Mouse (Mus musculus): Measurements from ENCODE around the gene Gm4340. TPM values are rescaled to one million over a fixed set of nuclear protein-coding genes. Genes with fewer than 3 reads are reported as not detected.
"Not testable (repeated sequence)": the region's sequence is repeated elsewhere in the genome, so short reads cannot be mapped to it uniquely, and the experiment has no call there.

Gm4340 gene
- polyA plus RNA-seq (2015; fragmentation: Nextera tagmentation; extraction: Ambion mirVana): not detected in 2 replicates

- not testable (repeated sequence) for H3K4me1 ChIP-seq; H3K36me3 ChIP-seq; H3K27ac ChIP-seq; H3K4me3 ChIP-seq; H3K9me3 ChIP-seq; H3K9ac ChIP-seq; H3K27me3 ChIP-seq; H3K4me2 ChIP-seq; ATAC-seq (ENCODE audit: insufficient number of reproducible peaks, insufficient read depth, low FRiP score, low TSS enrichment, low read depth)
- no CpG with 5 or more reads among the region's 3 CpGs for WGBS
Observed at GRCm38 (mm10) chr10:104193742-104194141, at the start of gene Gm4340. Gm4340 (plus strand) TSS chr10:104194042.

- not testable (repeated sequence) for H3K9ac ChIP-seq; H3K36me3 ChIP-seq; H3K27me3 ChIP-seq; H3K9me3 ChIP-seq; H3K27ac ChIP-seq; H3K4me3 ChIP-seq; H3K4me2 ChIP-seq; ATAC-seq (ENCODE audit: insufficient number of reproducible peaks, insufficient read depth, low FRiP score, low TSS enrichment, low read depth); H3K4me1 ChIP-seq
- no CpG with 5 or more reads among the region's 3 CpGs for WGBS
Observed at GRCm38 (mm10) chr10:104151197-104151596, 42.6 kb upstream of the Gm4340 start, which contains the start of gene Gm6763. Gm6763 (plus strand) TSS chr10:104151497.

- not testable (repeated sequence) for H3K4me1 ChIP-seq; H3K27ac ChIP-seq; H3K4me3 ChIP-seq; H3K27me3 ChIP-seq; ATAC-seq (ENCODE audit: insufficient number of reproducible peaks, insufficient read depth, low FRiP score, low TSS enrichment, low read depth); H3K36me3 ChIP-seq; H3K9ac ChIP-seq; H3K4me2 ChIP-seq; H3K9me3 ChIP-seq
- WGBS: no CpG with 5 or more reads among the region's 3 CpGs
Observed at GRCm38 (mm10) chr10:104159706-104160105, 34.1 kb upstream of the Gm4340 start, which contains the start of gene Gm8764. Gm8764 (plus strand) TSS chr10:104160006.

GRCm38 (mm10) chr10:104168215-104168614, 25.6 kb upstream of the Gm4340 start, which contains the start of gene Gm21304:
Gm21304 (plus strand) TSS chr10:104168515.
- ATAC-seq (ENCODE audit: insufficient number of reproducible peaks, insufficient read depth, low FRiP score, low TSS enrichment, low read depth); H3K4me1 ChIP-seq: not testable (repeated sequence)
- no CpG with 5 or more reads among the region's 3 CpGs for WGBS

GRCm38 (mm10) chr10:104176724-104177123, 17.1 kb upstream of the Gm4340 start, which contains the start of gene Gm21312:
Gm21312 (plus strand) TSS chr10:104177024.
- no CpG with 5 or more reads among the region's 3 CpGs for WGBS
- not testable (repeated sequence) for H3K4me2 ChIP-seq; ATAC-seq (ENCODE audit: insufficient number of reproducible peaks, insufficient read depth, low FRiP score, low TSS enrichment, low read depth); H3K4me1 ChIP-seq; H3K9ac ChIP-seq; H3K9me3 ChIP-seq; H3K27me3 ChIP-seq; H3K27ac ChIP-seq; H3K36me3 ChIP-seq; H3K4me3 ChIP-seq

More at GRCm38 (mm10) chr10:104168215-104168614, 25.6 kb upstream of the Gm4340 start, which contains the start of gene Gm21304:
- H3K4me2 ChIP-seq, H3K36me3 ChIP-seq, H3K9ac ChIP-seq, H3K27ac ChIP-seq, H3K4me3 ChIP-seq, H3K27me3 ChIP-seq, H3K9me3 ChIP-seq: not testable (repeated sequence)

GRCm38 (mm10) chr10:104185233-104185632, 8.6 kb upstream of the Gm4340 start, which contains the start of gene Gm20765:
Gm20765 (plus strand) TSS chr10:104185533.
- not testable (repeated sequence) for H3K4me3 ChIP-seq; H3K27me3 ChIP-seq; H3K36me3 ChIP-seq; H3K4me2 ChIP-seq; H3K27ac ChIP-seq; ATAC-seq (ENCODE audit: insufficient number of reproducible peaks, insufficient read depth, low FRiP score, low TSS enrichment, low read depth); H3K4me1 ChIP-seq; H3K9ac ChIP-seq; H3K9me3 ChIP-seq
- no CpG with 5 or more reads among the region's 3 CpGs for WGBS

GRCm38 (mm10) chr10:104209655-104210054, 15.8 kb downstream of the Gm4340 start:
- Histone ChIP-seq H3K4me1 (no peaks in the 10 kb centered on the region), H3K9me3 (no peaks in the 10 kb centered on the region), H3K36me3 (no peaks in the 10 kb centered on the region), H3K4me3 (no peak overlapping the region), H3K9ac (no peak overlapping the region), H3K27me3 (no peaks in the 10 kb centered on the region), H3K27ac (no peak overlapping the region), H3K4me2 (no peak overlapping the region)
- WGBS: 81% methylated on average over 1 of the region's 1 CpGs
- no peak for ATAC-seq (ENCODE audit: insufficient number of reproducible peaks, insufficient read depth, low FRiP score, low TSS enrichment, low read depth)

GRCm38 (mm10) chr10:104210268-104210990, 16.6 kb downstream of the Gm4340 start:
- no peak overlapping the region for H3K27ac ChIP-seq
- 75% methylated on average over 3 of the region's 3 CpGs for WGBS

GRCm38 (mm10) chr10:104214527-104214926, 20.7 kb downstream of the Gm4340 start:
- no peaks in the 10 kb centered on the region for H3K27me3 ChIP-seq
- no peak overlapping the region for H3K9ac ChIP-seq
- ATAC-seq (ENCODE audit: insufficient number of reproducible peaks, insufficient read depth, low FRiP score, low TSS enrichment, low read depth): no peak
- H3K36me3 ChIP-seq: no peaks in the 10 kb centered on the region
- no peak overlapping the region for H3K27ac ChIP-seq
- no peak overlapping the region for H3K4me2 ChIP-seq
- 84% methylated on average over 5 of the region's 5 CpGs for WGBS
- H3K4me3 ChIP-seq: no peak overlapping the region
- no peaks in the 10 kb centered on the region for H3K4me1 ChIP-seq
- no peaks in the 10 kb centered on the region for H3K9me3 ChIP-seq

More at GRCm38 (mm10) chr10:104210268-104210990, 16.6 kb downstream of the Gm4340 start:
- no peak overlapping the region for H3K9ac ChIP-seq
- H3K36me3 ChIP-seq: no peaks in the 10 kb centered on the region
- no peaks in the 10 kb centered on the region for H3K4me1 ChIP-seq
- no peaks in the 10 kb centered on the region for H3K9me3 ChIP-seq
- no peaks in the 10 kb centered on the region for H3K27me3 ChIP-seq
- no peak overlapping the region for H3K4me2 ChIP-seq
- H3K4me3 ChIP-seq: no peak overlapping the region
- ATAC-seq (ENCODE audit: insufficient number of reproducible peaks, insufficient read depth, low FRiP score, low TSS enrichment, low read depth): no peak

- Histone ChIP-seq H3K27me3 (no peaks in the 10 kb centered on the region), H3K27ac (no peak overlapping the region), H3K4me1 (no peaks in the 10 kb centered on the region), H3K9ac (no peak overlapping the region), H3K36me3 (no peaks in the 10 kb centered on the region), H3K4me3 (no peak overlapping the region), H3K4me2 (no peak overlapping the region), H3K9me3 (no peaks in the 10 kb centered on the region)
- no peak for ATAC-seq (ENCODE audit: insufficient number of reproducible peaks, insufficient read depth, low FRiP score, low TSS enrichment, low read depth)
- 80% methylated on average over 6 of the region's 6 CpGs for WGBS
Observed at GRCm38 (mm10) chr10:104220303-104221021, 26.6 kb downstream of the Gm4340 start.

Data from embryonic facial prominence, embryonic 13.5 days (tissue).